Mouse (Mus musculus) bone marrow macrophage, adult 2 months (primary cell): Measurements from ENCODE around the gene Casc4.
"Not testable (repeated sequence)": the region's sequence is repeated elsewhere in the genome, so short reads cannot be mapped to it uniquely, and the experiment has no call there.

Source experiments
- CTCF ChIP-seq: IDR thresholded peaks from 2 replicates; pipeline ENCODE4 v1.5.1; 2012; ENCODE audit warnings: low read depth, mild to moderate bottlenecking, low read length, moderate library complexity
- POLR2A ChIP-seq: IDR thresholded peaks from 2 replicates; pipeline ENCODE4 v1.6.1; 2012; ENCODE audit warnings: mild to moderate bottlenecking, low read depth, low read length, borderline replicate concordance

DNA sequence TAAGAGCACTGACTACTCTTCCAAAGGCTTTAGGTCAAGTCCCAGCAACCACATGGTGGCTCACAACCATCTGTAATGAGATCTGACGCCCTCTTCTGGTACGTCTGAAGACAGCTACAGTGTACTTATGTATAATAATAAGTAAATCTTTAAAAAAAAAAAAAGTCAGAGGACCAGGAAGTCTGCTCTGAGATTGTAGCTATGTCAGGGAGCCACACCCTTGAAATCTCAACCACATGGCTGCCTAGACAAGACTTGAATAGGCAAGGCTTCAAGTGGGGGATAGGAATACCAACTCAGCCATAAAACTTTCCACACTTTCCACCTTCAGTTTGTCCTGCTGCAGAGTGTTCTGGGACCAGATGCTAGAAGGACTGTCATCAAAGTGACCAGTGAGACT, 70.9 kb downstream of the Casc4 start:
- not testable (repeated sequence) for TF ChIP-seq POLR2A, CTCF
